Mouse (Mus musculus): Measurements from ENCODE around the gene Ubald2. TPM values are rescaled to one million over a fixed set of nuclear protein-coding genes. Genes with fewer than 3 reads are reported as not detected.
"Not testable (repeated sequence)": the region's sequence is repeated elsewhere in the genome, so short reads cannot be mapped to it uniquely, and the experiment has no call there.

Ubald2 gene
- 10 to 100 TPM; 28.2 to 36.0 (median 32.7) TPM for total RNA-seq (2022)

- peak; percentile 99 for DNase-seq (ENCODE audit: low spot score)
Measured at GRCm38 (mm10) chr11:116433356-116434286, at the start of gene Ubald2. TSS of gene Ubald2 (plus strand) at chr11:116434094.

GRCm38 (mm10) chr11:116384171-116384570 is 49.7 kb upstream of the Ubald2 start:
- no peak for DNase-seq (ENCODE audit: low spot score)

GRCm38 (mm10) chr11:116385999-116386398 is 47.9 kb upstream of the Ubald2 start:
- DNase-seq (ENCODE audit: low spot score), result no peak

- no peak for DNase-seq (ENCODE audit: low spot score)
Measured at GRCm38 (mm10) chr11:116387086-116388071, 46.5 kb upstream of the Ubald2 start.

DNA sequence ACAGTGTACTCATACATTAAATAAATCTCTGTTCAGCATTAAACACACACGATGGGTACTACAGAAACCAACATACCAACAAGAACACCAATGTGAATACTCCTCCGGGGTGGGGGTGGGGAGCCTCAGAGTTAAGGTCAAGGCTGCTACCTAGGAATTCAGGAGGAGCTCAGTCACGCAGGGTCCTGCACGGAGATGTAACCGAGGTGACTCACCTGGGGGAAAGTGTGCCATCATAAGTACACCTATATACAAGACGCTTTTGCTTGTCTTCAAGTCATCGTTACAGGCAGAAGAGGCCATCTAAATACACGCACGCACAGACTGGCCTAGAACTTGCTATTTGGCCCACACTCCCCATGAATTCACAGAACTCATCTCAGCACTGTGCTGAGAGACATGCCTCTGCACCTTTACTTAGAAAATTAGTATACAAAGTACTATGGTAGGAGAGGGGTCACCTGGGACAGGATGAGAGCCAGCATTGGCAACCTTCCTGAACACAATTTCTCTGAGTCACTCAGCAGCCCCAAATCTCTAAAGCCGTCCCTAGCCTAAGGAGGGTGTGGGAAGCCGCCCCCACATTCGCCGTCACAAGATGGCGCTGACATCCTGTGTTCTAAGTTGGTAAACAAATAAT is 44.9 kb upstream of the Ubald2 start:
- DNase-seq (ENCODE audit: low spot score), result peak; percentile 45

GRCm38 (mm10) chr11:116394769-116395168 is 39.1 kb upstream of the Ubald2 start:
- DNase-seq (ENCODE audit: low spot score), result no peak

DNA sequence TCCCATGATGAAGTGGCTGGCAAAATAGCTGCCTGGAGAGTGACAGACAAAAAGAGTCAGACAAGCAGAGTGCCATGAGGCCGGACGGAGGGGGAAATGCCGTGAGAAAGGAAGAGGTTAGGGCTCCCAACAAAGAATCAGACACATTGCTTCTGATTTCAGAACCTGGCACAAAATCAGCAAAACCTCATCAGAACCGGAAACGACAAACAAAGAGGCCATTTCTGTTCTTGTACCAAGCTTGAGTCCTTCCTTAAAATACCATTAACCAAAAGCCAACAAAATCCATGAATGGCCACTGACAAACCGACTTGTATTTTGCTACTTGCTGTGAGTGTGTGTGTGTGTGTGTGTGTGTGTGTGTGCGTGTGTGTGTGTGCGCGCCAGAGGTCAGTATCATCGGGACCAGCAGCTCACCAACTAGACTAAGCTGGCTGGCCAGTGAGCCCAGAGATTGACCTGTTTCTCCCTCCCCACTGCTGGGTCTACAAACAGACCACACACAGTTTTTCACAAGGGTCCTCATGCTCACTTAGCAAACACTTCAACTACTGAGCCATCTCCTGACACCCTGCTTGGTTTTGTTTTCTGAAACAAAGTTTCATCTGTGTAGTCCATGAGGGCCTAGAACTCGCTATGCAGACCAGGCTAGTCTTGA is 37.5 kb upstream of the Ubald2 start:
- no peak for DNase-seq (ENCODE audit: low spot score)

- no peak for DNase-seq (ENCODE audit: low spot score)
Measured at GRCm38 (mm10) chr11:116396934-116397330, 37.0 kb upstream of the Ubald2 start.

DNA sequence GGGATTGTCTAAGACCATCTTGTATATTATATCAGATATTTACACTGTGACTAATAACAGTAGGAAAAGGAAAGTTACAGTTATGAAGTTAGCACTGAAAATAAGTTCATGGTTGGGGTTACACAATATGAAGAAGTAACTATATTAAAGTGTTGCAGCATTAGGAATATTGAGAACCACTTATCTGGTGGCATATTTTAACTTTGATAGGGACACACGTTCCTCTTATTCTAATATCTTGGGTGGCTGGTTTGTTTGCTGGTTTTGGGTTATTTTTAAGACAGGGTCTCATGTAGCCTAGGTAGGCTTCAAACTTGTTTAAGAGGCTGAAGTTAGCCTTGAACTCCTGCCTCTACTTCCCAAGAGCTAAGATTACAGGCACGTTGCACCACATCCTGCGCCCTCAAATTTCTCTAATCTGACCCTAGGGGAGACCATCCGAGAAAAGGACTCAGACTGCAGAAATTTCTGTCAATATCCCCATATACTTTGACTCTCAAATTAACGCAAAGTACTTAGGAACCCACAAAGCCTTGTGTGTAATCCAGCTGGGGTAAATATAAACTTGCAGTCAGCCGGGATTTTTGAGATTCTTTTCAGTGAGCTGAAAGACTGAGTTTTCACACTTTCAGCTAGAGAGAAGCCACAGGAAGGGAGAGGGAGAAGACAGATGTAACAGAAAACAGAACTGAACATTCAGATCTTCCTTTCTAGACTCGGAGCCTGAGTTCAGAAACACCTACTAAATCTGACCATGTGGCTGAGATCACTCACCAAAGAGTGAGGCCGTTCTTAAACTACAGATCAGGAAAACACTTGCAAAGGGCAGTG is 36.2 kb upstream of the Ubald2 start:
- DNase-seq (ENCODE audit: low spot score), result no peak

- DNase-seq (ENCODE audit: low spot score), result no peak
Measured at GRCm38 (mm10) chr11:116398348-116398677, 35.6 kb upstream of the Ubald2 start.

DNA sequence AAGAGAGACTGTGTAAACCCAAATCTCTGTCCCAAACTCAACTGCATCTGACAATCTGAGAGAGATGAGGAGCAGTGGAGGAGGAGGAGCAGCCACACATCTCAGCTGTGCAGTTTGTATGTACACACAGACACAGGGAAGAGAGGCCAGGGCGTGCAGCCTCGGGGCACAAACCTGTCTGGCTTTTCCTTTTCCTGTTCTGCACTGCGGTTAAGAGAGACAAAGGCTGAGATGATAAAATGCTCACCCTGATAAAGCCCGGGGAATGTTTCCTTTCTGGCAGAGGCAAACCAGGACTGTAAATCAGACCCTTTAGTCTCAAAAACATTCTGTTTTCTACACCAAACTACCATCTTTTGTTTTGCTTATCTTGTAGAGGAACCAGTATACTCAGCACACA is 33.3 kb upstream of the Ubald2 start:
- DNase-seq (ENCODE audit: low spot score), result no peak

- no peak for DNase-seq (ENCODE audit: low spot score)
Measured at GRCm38 (mm10) chr11:116405601-116406000, 28.3 kb upstream of the Ubald2 start.

DNA sequence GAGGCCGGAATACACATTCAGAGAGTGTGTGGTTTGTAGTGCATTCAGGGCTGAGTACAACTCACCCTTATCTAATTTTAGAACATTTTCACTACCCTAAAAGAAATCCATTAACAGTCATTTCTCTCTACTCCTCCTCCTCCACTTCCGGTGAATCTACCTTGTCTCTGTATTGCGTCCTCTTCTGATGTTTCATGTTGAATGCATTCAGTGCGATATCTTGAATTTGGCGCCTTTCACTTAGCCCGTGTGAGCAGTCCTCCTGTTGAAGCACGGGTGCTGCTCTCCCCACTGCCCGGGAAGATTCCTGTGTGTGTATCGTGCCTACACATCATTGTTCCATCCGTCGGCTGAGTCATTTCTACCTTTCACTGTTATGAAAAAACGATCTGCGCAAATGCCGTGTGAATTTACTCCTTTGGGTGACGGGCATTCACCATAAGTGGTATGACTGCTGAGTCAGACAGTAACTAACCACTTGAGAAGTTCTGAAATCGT is 27.6 kb upstream of the Ubald2 start:
- no peak for DNase-seq (ENCODE audit: low spot score)

DNA sequence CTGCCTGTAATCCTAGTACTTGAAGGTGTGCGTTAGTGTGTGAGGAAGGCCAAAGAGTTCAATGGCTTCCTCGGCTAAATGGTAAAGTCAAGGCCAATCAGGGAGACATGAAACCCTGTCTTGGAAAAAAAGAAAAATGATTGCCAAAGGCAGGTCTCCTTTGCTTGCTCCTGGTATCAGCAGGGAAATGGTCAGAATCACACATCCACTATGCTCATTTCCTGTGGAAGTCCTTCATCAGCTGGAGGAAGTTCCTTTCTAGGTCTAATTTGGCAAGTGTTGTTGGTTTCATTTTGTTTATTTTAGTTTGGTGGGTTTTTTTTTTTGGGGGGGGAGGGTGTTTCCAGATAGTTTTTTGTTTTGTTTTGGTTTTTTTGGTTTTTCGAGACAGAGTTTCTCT is 24.9 kb upstream of the Ubald2 start:
- no peak for DNase-seq (ENCODE audit: low spot score)

DNA sequence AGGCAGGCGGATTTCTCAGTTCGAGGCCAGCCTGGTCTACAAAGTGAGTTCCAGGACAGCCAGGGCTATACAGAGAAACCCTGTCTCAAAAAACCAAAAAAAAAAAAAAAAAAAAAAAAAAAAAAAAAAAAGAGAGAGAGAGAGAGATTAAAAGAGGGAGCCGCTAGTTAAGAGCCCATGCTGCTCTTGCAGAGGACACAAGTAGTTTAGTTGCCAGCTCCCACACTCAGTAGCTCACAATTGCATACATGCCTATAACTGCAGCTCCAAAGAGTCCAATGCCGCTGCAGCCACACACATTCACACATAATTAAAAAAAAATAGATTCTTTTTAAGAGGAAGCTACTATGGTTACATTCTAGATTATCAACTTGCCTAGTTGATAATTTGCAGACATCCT is 23.5 kb upstream of the Ubald2 start:
- not testable (repeated sequence) for DNase-seq (ENCODE audit: low spot score)

DNA sequence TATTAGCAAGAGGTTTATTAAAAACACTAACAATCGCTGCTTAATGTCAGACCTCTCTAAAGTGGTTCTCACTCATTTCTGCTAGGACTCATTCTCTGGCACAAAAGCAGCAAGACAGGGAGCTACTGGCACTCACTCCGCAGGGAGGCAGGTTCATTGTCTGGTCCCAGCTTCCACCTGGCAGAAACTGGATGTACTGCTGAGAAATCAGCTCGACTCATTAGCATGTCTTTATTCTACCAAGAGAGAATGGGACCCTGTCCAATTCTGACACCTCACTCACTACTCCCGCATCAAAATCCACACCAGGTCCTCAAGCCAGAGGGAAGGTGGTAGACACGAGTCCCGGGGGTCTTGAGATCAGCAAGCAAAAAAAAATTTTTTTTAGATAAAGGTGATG is 22.3 kb upstream of the Ubald2 start:
- DNase-seq (ENCODE audit: low spot score), result no peak

- no peak for DNase-seq (ENCODE audit: low spot score)
Measured at GRCm38 (mm10) chr11:116412028-116412827, 21.7 kb upstream of the Ubald2 start.

- DNase-seq (ENCODE audit: low spot score), result peak; percentile 72
Measured at GRCm38 (mm10) chr11:116412904-116413630, 20.8 kb upstream of the Ubald2 start, which contains the start of gene Rnf157. TSS of gene Rnf157 (minus strand) at chr11:116413032.

GRCm38 (mm10) chr11:116413631-116414022 is 20.3 kb upstream of the Ubald2 start:
- no peak for DNase-seq (ENCODE audit: low spot score)
